Mouse (Mus musculus) G1E (cell line): ENCODE data around the gene Ptdss2.

Experiments
- CTCF ChIP-seq: IDR thresholded peaks from 2 replicates; pipeline ENCODE4 v1.5.1; 2012; ENCODE audit warnings: low read depth, low read length, inconsistent platforms, mixed read lengths
- GATA1 ChIP-seq: IDR thresholded peaks from 2 replicates; pipeline ENCODE4 v1.6.1; 2012; ENCODE audit warnings: borderline replicate concordance, low read length, inconsistent platforms, mixed read lengths
- POLR2AphosphoS5 ChIP-seq: IDR thresholded peaks from 2 replicates; pipeline ENCODE4 v1.6.1; 2012; ENCODE audit warnings: low read depth, low read length, inconsistent platforms; ENCODE audit not compliant: insufficient replicate concordance
- TAL1 ChIP-seq: conservative IDR thresholded peaks from 2 replicates; pipeline ENCODE4 v1.6.1; 2012; ENCODE audit warnings: low read depth, low read length, inconsistent platforms, mixed read lengths

GRCm38 (mm10) chr7:141097177-141097576, 25.0 kb upstream of the Ptdss2 start:
- TF ChIP-seq CTCF: no peak
- no peak for TF ChIP-seq TAL1
- no peak for TF ChIP-seq POLR2AphosphoS5
- no peak for TF ChIP-seq GATA1
